8 mouse cellular contexts compared by ENCODE assay signal in genomic region chr3:96577566-96577965, GRCm38 (mm10). TPM values are rescaled to one million over a fixed set of nuclear protein-coding genes. Genes with fewer than 3 reads are reported as not detected.
DNase-seq lines count a peak whose midpoint lies in the region; ATAC-seq lines count a peak whose summit lies in the region.

No protein-coding gene starts in this region.

- no peak for ATAC-seq in forebrain, embryonic 13.5 days
- ATAC-seq in heart, embryonic 13.5 days (ENCODE audit: extremely low read depth, insufficient number of reproducible peaks, low FRiP score, low TSS enrichment): no peak
- no peak for ATAC-seq in liver, embryonic 13.5 days (ENCODE audit: low read depth)

- 89% methylated on average over 4 of the region's 4 CpGs for WGBS in forebrain, embryonic 10.5 days
- WGBS in forebrain, embryonic 13.5 days: 82% methylated on average over 4 of the region's 4 CpGs
- 65% methylated on average over 4 of the region's 4 CpGs for WGBS in heart, embryonic 13.5 days
- 59% methylated on average over 4 of the region's 4 CpGs for WGBS in liver, embryonic 13.5 days (ENCODE audit: insufficient replicate concordance)

- H3K4me1 ChIP-seq in forebrain, embryonic 10.5 days: peaks cover 48% of the 10 kb centered on the region
- H3K4me1 ChIP-seq in forebrain, embryonic 13.5 days: peaks cover 19% of the 10 kb centered on the region
- peaks cover 73% of the 10 kb centered on the region for H3K4me1 ChIP-seq in heart, embryonic 13.5 days
- peaks cover 67% of the 10 kb centered on the region for H3K4me1 ChIP-seq in liver, embryonic 13.5 days (replicated peaks)

- no peak overlapping the region for H3K4me3 ChIP-seq in forebrain, embryonic 10.5 days
- no peak overlapping the region for H3K4me3 ChIP-seq in forebrain, embryonic 13.5 days
- H3K4me3 ChIP-seq in heart, embryonic 13.5 days: peak overlapping the region; percentile 35; the same call in 1 of the 2 replicates
- H3K4me3 ChIP-seq in liver, embryonic 13.5 days (replicated peaks): no peak overlapping the region

- no peaks in the 10 kb centered on the region for H3K36me3 ChIP-seq in forebrain, embryonic 10.5 days (replicated peaks)
- H3K36me3 ChIP-seq in forebrain, embryonic 13.5 days (ENCODE audit: poor library complexity, severe bottlenecking): peaks cover 6% of the 10 kb centered on the region
- H3K36me3 ChIP-seq in heart, embryonic 13.5 days: no peaks in the 10 kb centered on the region
- H3K36me3 ChIP-seq in liver, embryonic 13.5 days: no peaks in the 10 kb centered on the region

- H3K4me2 ChIP-seq in forebrain, embryonic 13.5 days: no peak overlapping the region
- peak overlapping the region; percentile 67 for H3K4me2 ChIP-seq in heart, embryonic 13.5 days
- H3K4me2 ChIP-seq in liver, embryonic 13.5 days: no peak overlapping the region

- no peak for DNase-seq in forebrain, embryonic 10.5 days (ENCODE audit: extremely low spot score, low spot score)
- DNase-seq in 3T3-L1 (ENCODE audit: low read depth, low spot score): peak; percentile 46
- DNase-seq in liver, embryonic 13.5 days: no peak
- DNase-seq in left cerebral cortex, adult 9 months (ENCODE audit: low spot score in 2 of 2): no peak
- no peak for DNase-seq in right cerebral cortex, postnatal 25 days
- no peak for DNase-seq in Muller cell, postnatal 12 days (ENCODE audit: inconsistent ontology term)

- no peaks in the 10 kb centered on the region for H3K9me3 ChIP-seq in forebrain, embryonic 10.5 days
- no peaks in the 10 kb centered on the region for H3K9me3 ChIP-seq in forebrain, embryonic 13.5 days (replicated peaks)
- no peaks in the 10 kb centered on the region for H3K9me3 ChIP-seq in heart, embryonic 13.5 days
- no peaks in the 10 kb centered on the region for H3K9me3 ChIP-seq in liver, embryonic 13.5 days (replicated peaks)

- peaks cover 17% of the 10 kb centered on the region for H3K27me3 ChIP-seq in forebrain, embryonic 10.5 days (ENCODE audit: poor library complexity, severe bottlenecking)
- H3K27me3 ChIP-seq in forebrain, embryonic 13.5 days: 0 out of 2 replicates have a peak, but pooled peaks cover 4% of the 10 kb centered on the region
- H3K27me3 ChIP-seq in heart, embryonic 13.5 days (replicated peaks): no peaks in the 10 kb centered on the region
- H3K27me3 ChIP-seq in liver, embryonic 13.5 days: no peaks in the 10 kb centered on the region

- H3K27ac ChIP-seq in forebrain, embryonic 10.5 days: peak overlapping the region; percentile 81
- H3K27ac ChIP-seq in forebrain, embryonic 13.5 days: no peak overlapping the region
- H3K27ac ChIP-seq in heart, embryonic 13.5 days (replicated peaks): peak overlapping the region; percentile 100
- peak overlapping the region; percentile 72 for H3K27ac ChIP-seq in liver, embryonic 13.5 days

- no peak overlapping the region for H3K9ac ChIP-seq in forebrain, embryonic 13.5 days
- H3K9ac ChIP-seq in heart, embryonic 13.5 days: peak overlapping the region; percentile 74
- no peak overlapping the region for H3K9ac ChIP-seq in liver, embryonic 13.5 days

RNA-seq across cellular contexts. Expression of gene Gm16253, which starts 0.8 kb away (rescaled TPM):
- 0.66 and 1.6 TPM in 2 replicates for polyA plus RNA-seq in forebrain, embryonic 10.5 days (2016; fragmentation: Nextera tagmentation; extraction: Ambion mirVana)
- polyA plus RNA-seq in forebrain, embryonic 13.5 days (2015; fragmentation: Nextera tagmentation; extraction: Ambion mirVana): 1.2 and 1.3 TPM in 2 replicates
- 1.6 and 1.7 TPM in 2 replicates for polyA plus RNA-seq in heart, embryonic 13.5 days (2015; fragmentation: Nextera tagmentation; extraction: Ambion mirVana)
- polyA plus RNA-seq in liver, embryonic 13.5 days (2015; fragmentation: Nextera tagmentation; extraction: Ambion mirVana): 0.29 TPM in 1 of 2 replicates, not detected in the other

RNA-seq across cellular contexts. Expression of gene Polr3gl, which starts 16.4 kb away (rescaled TPM):
- 23.8 and 27.3 TPM in 2 replicates for polyA plus RNA-seq in forebrain, embryonic 10.5 days (2016; fragmentation: Nextera tagmentation; extraction: Ambion mirVana)
- polyA plus RNA-seq in forebrain, embryonic 13.5 days (2015; fragmentation: Nextera tagmentation; extraction: Ambion mirVana): 37.5 and 40.2 TPM in 2 replicates
- polyA plus RNA-seq in heart, embryonic 13.5 days (2015; fragmentation: Nextera tagmentation; extraction: Ambion mirVana): 33.5 and 36.1 TPM in 2 replicates
- polyA plus RNA-seq in liver, embryonic 13.5 days (2015; fragmentation: Nextera tagmentation; extraction: Ambion mirVana): 13.0 and 13.5 TPM in 2 replicates

RNA-seq across cellular contexts. Expression of gene Ankrd34a, which starts 18.9 kb away (rescaled TPM):
- 1.2 TPM in 2 replicates for polyA plus RNA-seq in forebrain, embryonic 10.5 days (2016; fragmentation: Nextera tagmentation; extraction: Ambion mirVana)
- 6.6 and 6.7 TPM in 2 replicates for polyA plus RNA-seq in forebrain, embryonic 13.5 days (2015; fragmentation: Nextera tagmentation; extraction: Ambion mirVana)
- 6.5 and 8.1 TPM in 2 replicates for polyA plus RNA-seq in heart, embryonic 13.5 days (2015; fragmentation: Nextera tagmentation; extraction: Ambion mirVana)
- polyA plus RNA-seq in liver, embryonic 13.5 days (2015; fragmentation: Nextera tagmentation; extraction: Ambion mirVana): 0.12 and 0.14 TPM in 2 replicates

RNA-seq across cellular contexts. Expression of gene Txnip, which starts 19.8 kb away (rescaled TPM):
- 26.8 and 27.9 TPM in 2 replicates for polyA plus RNA-seq in forebrain, embryonic 10.5 days (2016; fragmentation: Nextera tagmentation; extraction: Ambion mirVana)
- 49.1 and 51.0 TPM in 2 replicates for polyA plus RNA-seq in forebrain, embryonic 13.5 days (2015; fragmentation: Nextera tagmentation; extraction: Ambion mirVana)
- polyA plus RNA-seq in heart, embryonic 13.5 days (2015; fragmentation: Nextera tagmentation; extraction: Ambion mirVana): 156 and 165 TPM in 2 replicates
- polyA plus RNA-seq in liver, embryonic 13.5 days (2015; fragmentation: Nextera tagmentation; extraction: Ambion mirVana): 29.7 and 29.9 TPM in 2 replicates

RNA-seq across cellular contexts. Expression of gene Lix1l, which starts 23.4 kb away (rescaled TPM):
- polyA plus RNA-seq in forebrain, embryonic 10.5 days (2016; fragmentation: Nextera tagmentation; extraction: Ambion mirVana): 3.2 and 3.9 TPM in 2 replicates
- 6.9 and 7.2 TPM in 2 replicates for polyA plus RNA-seq in forebrain, embryonic 13.5 days (2015; fragmentation: Nextera tagmentation; extraction: Ambion mirVana)
- polyA plus RNA-seq in heart, embryonic 13.5 days (2015; fragmentation: Nextera tagmentation; extraction: Ambion mirVana): 4.6 and 5.2 TPM in 2 replicates
- polyA plus RNA-seq in liver, embryonic 13.5 days (2015; fragmentation: Nextera tagmentation; extraction: Ambion mirVana): 0.73 and 0.87 TPM in 2 replicates
